Comparison of ENCODE assay signal across 11 mouse cellular contexts in genomic region chr9:25527359-25528038, GRCm38 (mm10). TPM values are rescaled to one million over a fixed set of nuclear protein-coding genes. Genes with fewer than 3 reads are reported as not detected.
A peak's percentile ranks its signal among the peaks of the same experiment; 100 is the strongest.
DNase-seq lines count a peak whose midpoint lies in the region; ATAC-seq and TF ChIP-seq lines count a peak whose summit lies in the region.
"Had no signal": no experiment of that assay in that cellular context is flagged by ENCODE, and none has a peak within 500 bp of the region (broad histone marks: within the 10 kb centered on the region; RNA-seq: fewer than 3 reads in every experiment).

No protein-coding gene starts in this region.

- intact Hi-C loops in heart, postnatal 25 days (cut with DNase I) = no loop called here

- DNase-seq in heart, postnatal 25 days (ENCODE audit: low spot score) = no peak
- DNase-seq in Muller cell, postnatal 12 days (ENCODE audit: inconsistent ontology term) = peak; percentile 36
- peak; percentile 13 for DNase-seq in R1 (ENCODE audit: low read depth, low spot score)
- DNase-seq in forebrain, postnatal 0 days = no peak
- no peak for DNase-seq in adrenal gland, postnatal 14 days
- no peak for DNase-seq in right cerebral cortex, postnatal 25 days
- DNase-seq in cerebellum, postnatal 10 days = no peak
- DNase-seq: kidney, adult 18-20 months; lung, embryonic 14.5 days had no signal

- H3K4me3 ChIP-seq in heart, embryonic 15.5 days = no peak overlapping the region
- no peak overlapping the region for H3K4me3 ChIP-seq in forebrain, postnatal 0 days (ENCODE audit: low read depth, low read length)
- H3K4me3 ChIP-seq: neural tube, embryonic 12.5 days had no signal

- H3K27ac ChIP-seq in heart, embryonic 15.5 days = peak overlapping the region; percentile 80
- no peak overlapping the region; the same call in 1 of the 2 replicates for H3K27ac ChIP-seq in forebrain, postnatal 0 days (ENCODE audit: low read depth, low read length)
- H3K27ac ChIP-seq: neural tube, embryonic 12.5 days had no signal

- peak overlapping the region; percentile 27; the same call in 1 of the 2 replicates for H3K4me2 ChIP-seq in heart, embryonic 15.5 days
- H3K4me2 ChIP-seq in forebrain, postnatal 0 days (ENCODE audit: low read depth) = no peak overlapping the region
- H3K4me2 ChIP-seq: lung, embryonic 14.5 days; neural tube, embryonic 12.5 days had no signal

- no peaks in the 10 kb centered on the region for H3K36me3 ChIP-seq in heart, embryonic 15.5 days
- no peaks in the 10 kb centered on the region for H3K36me3 ChIP-seq in forebrain, postnatal 0 days (ENCODE audit: insufficient read depth)
- H3K36me3 ChIP-seq: neural tube, embryonic 12.5 days had no signal

- H3K27me3 ChIP-seq in heart, embryonic 15.5 days = no peaks in the 10 kb centered on the region
- H3K27me3 ChIP-seq in forebrain, postnatal 0 days (ENCODE audit: insufficient read depth, low read length) = no peaks in the 10 kb centered on the region
- H3K27me3 ChIP-seq: neural tube, embryonic 12.5 days had no signal

- WGBS in heart, embryonic 15.5 days = 47% methylated on average over 7 of the region's 7 CpGs
- WGBS in forebrain, postnatal 0 days = 51% methylated on average over 7 of the region's 7 CpGs

- ATAC-seq in heart, embryonic 15.5 days (replicated peaks; ENCODE audit: insufficient number of reproducible peaks, insufficient read depth, low FRiP score, low read depth) = peak; percentile 16; the same call in 1 of the 2 replicates
- ATAC-seq in forebrain, postnatal 0 days = 0 out of 2 replicates have a peak, but pooled peaks have one; percentile 6

- H3K9me3 ChIP-seq in heart, embryonic 15.5 days (replicated peaks) = no peaks in the 10 kb centered on the region
- H3K9me3 ChIP-seq in forebrain, postnatal 0 days (ENCODE audit: low read length) = no peaks in the 10 kb centered on the region
- H3K9me3 ChIP-seq: neural tube, embryonic 12.5 days had no signal

- H3K4me1 ChIP-seq in heart, embryonic 15.5 days (replicated peaks) = peaks cover 27% of the 10 kb centered on the region
- H3K4me1 ChIP-seq in forebrain, postnatal 0 days (ENCODE audit: insufficient read depth) = no peaks in the 10 kb centered on the region
- H3K4me1 ChIP-seq: neural tube, embryonic 12.5 days had no signal

- H3K9ac ChIP-seq in heart, embryonic 15.5 days = no peak overlapping the region
- no peak overlapping the region for H3K9ac ChIP-seq in forebrain, postnatal 0 days
- H3K9ac ChIP-seq: lung, embryonic 14.5 days; neural tube, embryonic 12.5 days had no signal

- TF ChIP-seq CTCF in forebrain, postnatal 0 days (IDR thresholded peaks at IDR 0.05; ENCODE audit: low read depth) = no peak

RNA-seq across cellular contexts. Expression of gene Eepd1, which starts 46.2 kb away (rescaled TPM):
- polyA plus RNA-seq in heart, embryonic 15.5 days (2015; fragmentation: Nextera tagmentation; extraction: Ambion mirVana) = 21.4 and 21.5 TPM in 2 replicates
- total RNA-seq in heart, postnatal 25 days (2021) = 10 to 100 TPM; 16.8 to 21.2 TPM
- 16.3 and 16.5 TPM in 2 replicates for total RNA-seq in forebrain, postnatal 0 days (2014; rRNA removed)
- polyA plus RNA-seq in forebrain, postnatal 0 days (2015; fragmentation: Nextera tagmentation; extraction: Ambion mirVana) = 14.8 and 16.8 TPM in 2 replicates
- 17.8 and 19.8 TPM in 2 replicates for total RNA-seq in adrenal gland, postnatal 14 days (2021)

Comparison
In these comparisons a context has a peak if more than half of its experiments do, and no peak if none do; other contexts are left out.
1. DNase-seq: peak in Muller cell, postnatal 12 days (single experiment) and R1 (single experiment); none in heart, postnatal 25 days (single experiment), forebrain, postnatal 0 days (single experiment), adrenal gland, postnatal 14 days (single experiment), right cerebral cortex, postnatal 25 days (single experiment) and cerebellum, postnatal 10 days (0 of 2).